Mouse (Mus musculus): ENCODE measurements around the gene Scgb3a1. TPM values are rescaled to one million over a fixed set of nuclear protein-coding genes. Genes with fewer than 3 reads are reported as not detected.

Scgb3a1 gene
- polyA plus RNA-seq (2015; fragmentation: Nextera tagmentation; extraction: Ambion mirVana): not detected in 2 replicates

- H3K9ac ChIP-seq (replicated peaks; ENCODE audit: low read depth, low read length): no peak within 1 kb of the TSS
- H3K9me3 ChIP-seq (ENCODE audit: control insufficient read depth, low read length): no peaks in the 10 kb centered on the region
- no peak within 1 kb of the TSS for H3K27ac ChIP-seq (ENCODE audit: low read length)
- no peak; the same call in 1 of the 2 replicates for ATAC-seq
- no peaks in the 10 kb centered on the region for H3K27me3 ChIP-seq (replicated peaks; ENCODE audit: control insufficient read depth, insufficient read depth, low read length)
- no peaks in the 10 kb centered on the region for H3K4me1 ChIP-seq (replicated peaks; ENCODE audit: control insufficient read depth, insufficient read depth, low read length)
- H3K4me3 ChIP-seq (replicated peaks; ENCODE audit: low read length): no peak within 1 kb of the TSS
- 91% methylated on average over 5 of the region's 5 CpGs for WGBS
- no peak within 1 kb of the TSS for H3K4me2 ChIP-seq (ENCODE audit: low read length)
- H3K36me3 ChIP-seq (ENCODE audit: control insufficient read depth, insufficient read depth): no peaks in the 10 kb centered on the region
These were observed at the start of gene Scgb3a1 for GRCm38 (mm10) chr11:49663310-49663709. Gene Scgb3a1, plus strand, starts transcription at chr11:49663610.

- H3K4me3 ChIP-seq (replicated peaks; ENCODE audit: low read length): no peak overlapping the region
- ATAC-seq: no peak
- H3K9me3 ChIP-seq (ENCODE audit: control insufficient read depth, low read length): no peaks in the 10 kb centered on the region
- H3K4me2 ChIP-seq (ENCODE audit: low read length): no peak overlapping the region
- no peak overlapping the region for H3K27ac ChIP-seq (ENCODE audit: low read length)
- 0 out of 2 replicates have a peak, but pooled peaks cover 6% of the 10 kb centered on the region for H3K27me3 ChIP-seq (replicated peaks; ENCODE audit: control insufficient read depth, insufficient read depth, low read length)
- 95% methylated on average over 10 of the region's 10 CpGs for WGBS
- H3K36me3 ChIP-seq (ENCODE audit: control insufficient read depth, insufficient read depth): no peaks in the 10 kb centered on the region
- no peak overlapping the region for H3K9ac ChIP-seq (replicated peaks; ENCODE audit: low read depth, low read length)
- H3K4me1 ChIP-seq (replicated peaks; ENCODE audit: control insufficient read depth, insufficient read depth, low read length): no peaks in the 10 kb centered on the region
These were observed 47.3 kb upstream of the Scgb3a1 start for GRCm38 (mm10) chr11:49615856-49616725.

DNA sequence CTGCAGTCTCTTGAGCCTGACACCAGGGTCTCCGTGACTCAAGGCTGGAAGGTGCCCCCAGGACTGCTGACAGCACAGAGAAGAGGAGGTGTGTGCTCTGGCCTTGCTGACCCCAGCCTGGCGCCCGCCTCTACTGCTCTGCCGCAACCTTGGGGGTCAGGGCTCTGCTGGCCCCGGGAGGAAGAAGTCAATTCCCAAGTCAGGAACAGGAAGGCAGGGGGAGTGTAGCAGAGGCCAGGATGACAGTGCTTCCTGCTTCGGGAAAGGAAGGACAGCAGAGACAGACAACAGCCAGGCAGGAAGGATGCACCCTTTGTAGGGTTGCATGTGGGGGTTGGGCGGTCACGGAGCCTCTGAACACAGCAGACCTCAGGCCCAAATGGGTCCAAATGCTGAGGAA is 44.9 kb upstream of the Scgb3a1 start:
- Histone ChIP-seq H3K4me2 (ENCODE audit: low read length) (no peak overlapping the region), H3K9me3 (ENCODE audit: control insufficient read depth, low read length) (no peaks in the 10 kb centered on the region), H3K27me3 (replicated peaks; ENCODE audit: control insufficient read depth, insufficient read depth, low read length) (0 out of 2 replicates have a peak, but pooled peaks cover 3% of the 10 kb centered on the region), H3K9ac (replicated peaks; ENCODE audit: low read depth, low read length) (no peak overlapping the region), H3K36me3 (ENCODE audit: control insufficient read depth, insufficient read depth) (no peaks in the 10 kb centered on the region), H3K4me1 (replicated peaks; ENCODE audit: control insufficient read depth, insufficient read depth, low read length) (no peaks in the 10 kb centered on the region), H3K4me3 (replicated peaks; ENCODE audit: low read length) (no peak overlapping the region), H3K27ac (ENCODE audit: low read length) (no peak overlapping the region)
- no peak for ATAC-seq
- 79% methylated on average over 8 of the region's 8 CpGs for WGBS

DNA sequence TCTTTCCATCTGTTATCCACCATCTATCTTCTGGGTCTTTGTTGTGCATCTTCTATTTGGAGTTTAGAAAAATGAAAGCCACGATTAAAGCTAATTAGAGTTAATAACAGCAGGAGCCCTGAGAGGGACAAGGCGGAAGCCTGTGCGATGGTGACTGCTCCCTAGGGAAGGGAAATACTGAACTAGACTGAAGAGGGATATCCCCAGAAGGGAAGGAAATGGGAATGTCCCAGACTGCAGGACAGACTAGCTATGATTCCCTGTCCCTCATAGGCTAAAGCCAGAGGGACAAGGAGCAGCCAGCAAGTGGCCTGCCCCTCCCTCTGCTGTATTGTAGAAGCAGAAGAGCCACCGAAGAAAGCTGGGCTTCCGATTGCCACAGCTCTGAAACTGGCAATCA is 41.5 kb upstream of the Scgb3a1 start:
- Histone ChIP-seq H3K4me1 (replicated peaks; ENCODE audit: control insufficient read depth, insufficient read depth, low read length) (no peaks in the 10 kb centered on the region), H3K4me2 (ENCODE audit: low read length) (no peak overlapping the region), H3K4me3 (replicated peaks; ENCODE audit: low read length) (no peak overlapping the region), H3K9me3 (ENCODE audit: control insufficient read depth, low read length) (no peaks in the 10 kb centered on the region), H3K27me3 (replicated peaks; ENCODE audit: control insufficient read depth, insufficient read depth, low read length) (no peaks in the 10 kb centered on the region), H3K27ac (ENCODE audit: low read length) (no peak overlapping the region), H3K36me3 (ENCODE audit: control insufficient read depth, insufficient read depth) (no peaks in the 10 kb centered on the region), H3K9ac (replicated peaks; ENCODE audit: low read depth, low read length) (no peak overlapping the region)
- no peak for ATAC-seq
- WGBS: 87% methylated on average over 5 of the region's 5 CpGs

DNA sequence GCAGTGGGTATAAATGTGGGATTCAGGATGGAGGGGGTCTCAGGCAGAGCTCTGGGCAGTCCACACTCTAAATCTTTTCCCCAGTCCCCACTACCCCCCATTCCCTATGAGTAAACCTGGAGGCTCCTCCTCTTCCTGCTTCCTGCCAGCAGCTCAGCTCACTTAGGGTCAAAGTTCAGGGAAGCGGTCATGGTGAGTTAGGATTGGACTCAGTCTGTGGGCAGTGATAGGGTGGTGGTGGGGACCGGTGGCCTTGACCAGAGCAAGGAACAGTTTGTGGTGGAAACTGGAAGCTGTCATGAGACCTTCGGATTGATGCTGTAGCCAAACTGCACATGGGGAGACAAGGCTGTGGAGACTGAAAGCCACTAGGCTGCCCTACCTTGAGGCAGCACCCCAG is 39.3 kb upstream of the Scgb3a1 start:
- no peak for ATAC-seq
- Histone ChIP-seq H3K27me3 (replicated peaks; ENCODE audit: control insufficient read depth, insufficient read depth, low read length) (no peaks in the 10 kb centered on the region), H3K27ac (ENCODE audit: low read length) (no peak overlapping the region), H3K9me3 (ENCODE audit: control insufficient read depth, low read length) (no peaks in the 10 kb centered on the region), H3K9ac (replicated peaks; ENCODE audit: low read depth, low read length) (no peak overlapping the region), H3K4me3 (replicated peaks; ENCODE audit: low read length) (no peak overlapping the region), H3K4me1 (replicated peaks; ENCODE audit: control insufficient read depth, insufficient read depth, low read length) (no peaks in the 10 kb centered on the region), H3K36me3 (ENCODE audit: control insufficient read depth, insufficient read depth) (no peaks in the 10 kb centered on the region), H3K4me2 (ENCODE audit: low read length) (no peak overlapping the region)
- WGBS: 94% methylated on average over 3 of the region's 3 CpGs

- Histone ChIP-seq H3K36me3 (ENCODE audit: control insufficient read depth, insufficient read depth) (no peaks in the 10 kb centered on the region), H3K4me2 (ENCODE audit: low read length) (no peak overlapping the region), H3K9ac (replicated peaks; ENCODE audit: low read depth, low read length) (no peak overlapping the region), H3K4me1 (replicated peaks; ENCODE audit: control insufficient read depth, insufficient read depth, low read length) (no peaks in the 10 kb centered on the region), H3K27ac (ENCODE audit: low read length) (no peak overlapping the region), H3K9me3 (ENCODE audit: control insufficient read depth, low read length) (no peaks in the 10 kb centered on the region), H3K27me3 (replicated peaks; ENCODE audit: control insufficient read depth, insufficient read depth, low read length) (no peaks in the 10 kb centered on the region), H3K4me3 (replicated peaks; ENCODE audit: low read length) (no peak overlapping the region)
- ATAC-seq: no peak
- WGBS: 65% methylated on average over 15 of the region's 15 CpGs
These were observed 37.5 kb upstream of the Scgb3a1 start for GRCm38 (mm10) chr11:49625863-49626262.

DNA sequence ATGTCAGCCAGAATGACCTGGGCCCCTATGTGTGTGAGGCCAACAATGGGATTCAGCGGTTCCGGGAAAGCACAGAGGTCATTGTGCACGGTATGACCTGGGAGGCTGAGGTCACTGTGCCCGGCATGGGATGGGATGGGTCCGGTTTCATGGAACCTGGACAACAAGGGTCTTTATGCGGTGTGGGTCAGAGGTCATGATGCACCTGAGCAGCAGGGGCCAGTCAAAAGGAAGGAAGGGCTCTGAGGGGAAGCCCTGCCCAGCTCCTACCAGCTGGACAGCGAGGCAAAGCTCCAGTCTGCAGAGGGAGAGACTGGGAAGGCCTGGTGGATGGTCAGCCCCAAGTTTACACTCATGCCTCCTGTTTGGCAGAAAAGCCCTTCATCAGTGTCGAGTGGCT is 36.7 kb upstream of the Scgb3a1 start:
- no peaks in the 10 kb centered on the region for H3K4me1 ChIP-seq (replicated peaks; ENCODE audit: control insufficient read depth, insufficient read depth, low read length)
- no peak overlapping the region for H3K4me3 ChIP-seq (replicated peaks; ENCODE audit: low read length)
- no peak overlapping the region for H3K27ac ChIP-seq (ENCODE audit: low read length)
- H3K27me3 ChIP-seq (replicated peaks; ENCODE audit: control insufficient read depth, insufficient read depth, low read length): no peaks in the 10 kb centered on the region
- H3K9ac ChIP-seq (replicated peaks; ENCODE audit: low read depth, low read length): no peak overlapping the region
- no peak for ATAC-seq
- no peaks in the 10 kb centered on the region for H3K9me3 ChIP-seq (ENCODE audit: control insufficient read depth, low read length)
- WGBS: 67% methylated on average over 8 of the region's 8 CpGs
- no peak overlapping the region for H3K4me2 ChIP-seq (ENCODE audit: low read length)
- no peaks in the 10 kb centered on the region for H3K36me3 ChIP-seq (ENCODE audit: control insufficient read depth, insufficient read depth)

- no peak overlapping the region for H3K4me3 ChIP-seq (replicated peaks; ENCODE audit: low read length)
- peaks cover 8% of the 10 kb centered on the region for H3K4me1 ChIP-seq (replicated peaks; ENCODE audit: control insufficient read depth, insufficient read depth, low read length)
- no peak overlapping the region for H3K4me2 ChIP-seq (ENCODE audit: low read length)
- no peak for ATAC-seq
- no peak overlapping the region for H3K27ac ChIP-seq (ENCODE audit: low read length)
- H3K9ac ChIP-seq (replicated peaks; ENCODE audit: low read depth, low read length): no peak overlapping the region
- 45% methylated on average over 3 of the region's 3 CpGs for WGBS
- no peaks in the 10 kb centered on the region for H3K9me3 ChIP-seq (ENCODE audit: control insufficient read depth, low read length)
- peaks cover 16% of the 10 kb centered on the region for H3K27me3 ChIP-seq (replicated peaks; ENCODE audit: control insufficient read depth, insufficient read depth, low read length)
- H3K36me3 ChIP-seq (ENCODE audit: control insufficient read depth, insufficient read depth): no peaks in the 10 kb centered on the region
These were observed 32.3 kb upstream of the Scgb3a1 start for GRCm38 (mm10) chr11:49631154-49631553.

DNA sequence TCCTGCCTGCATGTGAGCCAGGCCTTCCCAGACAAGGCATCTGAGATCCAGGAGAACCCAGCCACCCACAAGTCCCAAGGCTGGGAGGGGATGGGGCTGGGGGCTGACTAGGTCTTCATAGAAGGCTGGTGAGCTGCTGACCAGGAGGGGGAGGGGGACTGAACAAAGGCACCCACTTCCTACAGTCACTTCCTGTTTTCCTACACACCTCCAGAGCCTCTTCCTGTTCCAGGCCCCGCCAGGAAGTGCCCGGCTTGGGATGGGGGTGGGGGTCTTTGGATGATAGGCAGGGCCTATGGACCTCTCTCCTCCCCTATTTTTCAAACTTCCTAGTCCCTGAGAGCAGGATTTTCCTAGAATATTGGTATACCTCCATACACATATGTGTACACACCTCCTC is 31.2 kb upstream of the Scgb3a1 start:
- no peak overlapping the region for H3K4me2 ChIP-seq (ENCODE audit: low read length)
- WGBS: 86% methylated on average over 2 of the region's 2 CpGs
- ATAC-seq: no peak
- no peak overlapping the region for H3K9ac ChIP-seq (replicated peaks; ENCODE audit: low read depth, low read length)
- no peaks in the 10 kb centered on the region for H3K36me3 ChIP-seq (ENCODE audit: control insufficient read depth, insufficient read depth)
- peaks cover 8% of the 10 kb centered on the region for H3K4me1 ChIP-seq (replicated peaks; ENCODE audit: control insufficient read depth, insufficient read depth, low read length)
- no peaks in the 10 kb centered on the region for H3K9me3 ChIP-seq (ENCODE audit: control insufficient read depth, low read length)
- H3K27me3 ChIP-seq (replicated peaks; ENCODE audit: control insufficient read depth, insufficient read depth, low read length): peaks cover 24% of the 10 kb centered on the region
- no peak overlapping the region for H3K27ac ChIP-seq (ENCODE audit: low read length)
- H3K4me3 ChIP-seq (replicated peaks; ENCODE audit: low read length): no peak overlapping the region

All from forebrain, embryonic 16.5 days (tissue).